Mouse (Mus musculus) erythroblast, adult 5-6 weeks (primary cell): Measurements from ENCODE around the gene Popdc3. TPM values are rescaled to one million over a fixed set of nuclear protein-coding genes. Genes with fewer than 3 reads are reported as not detected.

Experiments
- total RNA-seq, 2 experiments: library from RNA; stranded (forward) in 1 of 2; stranded (reverse) in 1 of 2; fragments of 150-400 nt in 1 of 2; fragments of 200-764, 138-1000 nt in 1 of 2; gene quantifications; 2 replicates each; pipeline versions ENCODE4 v1.2.3 to v1.2.4; 2015 to 2017; ENCODE audit warnings: low replicate concordance in 2 of 2

Popdc3 gene
- total RNA-seq, 2 experiments from 2014 or later, result not detected

Other genes starting within 250 kb of the Popdc3 start
- gene Prep, start 110.9 kb upstream of the Popdc3 start, total RNA-seq (2015; ENCODE audit: low replicate concordance), result 1.3 and 2.3 TPM in 2 replicates
- 1.8 and 2.8 TPM in 2 replicates for gene Prep, start 110.9 kb upstream of the Popdc3 start, total RNA-seq (2017; ENCODE audit: low replicate concordance)
- gene Bves, start 157.7 kb downstream of the Popdc3 start, total RNA-seq (2015; ENCODE audit: low replicate concordance), result not detected in 2 replicates
- gene Bves, start 157.7 kb downstream of the Popdc3 start, total RNA-seq (2017; ENCODE audit: low replicate concordance), result not detected in 2 replicates